Mouse (Mus musculus) G1E (cell line): ENCODE data around the gene Fbrs. TPM values are rescaled to one million over a fixed set of nuclear protein-coding genes. Genes with fewer than 3 reads are reported as not detected.

Experiments used
- ATAC-seq: 2 replicates; pipeline ENCODE4 v1.8.0; 2016; ENCODE audit warnings: mild to moderate bottlenecking; ENCODE audit not compliant: insufficient number of reproducible peaks, poor library complexity, low FRiP score, severe bottlenecking; ENCODE audit errors: extremely low read depth
- DNase-seq: peaks from one replicate; pipeline ENCODE4 v3.0.0; 2012; ENCODE audit warnings: low spot score
- H3K27me3 ChIP-seq: 2 replicates; pipeline ENCODE4 v1.6.1; 2012; ENCODE audit warnings: mild to moderate bottlenecking, low read length, inconsistent platforms; ENCODE audit not compliant: insufficient read depth
- H3K36me3 ChIP-seq: replicated peaks from 2 replicates; pipeline ENCODE3; 2012; ENCODE audit warnings: mild to moderate bottlenecking, inconsistent platforms
- H3K4me1 ChIP-seq: 2 replicates; pipeline ENCODE4 v1.6.1; 2012; ENCODE audit warnings: low read depth, low read length, inconsistent platforms, mixed read lengths; ENCODE audit not compliant: insufficient read depth
- H3K4me3 ChIP-seq: 2 replicates; pipeline ENCODE4 v1.5.1; 2012; ENCODE audit warnings: low read depth, mild to moderate bottlenecking, inconsistent platforms, low read length, moderate library complexity, mixed read lengths
- H3K9me3 ChIP-seq: replicated peaks from 2 replicates; pipeline ENCODE4 v1.6.1; 2012; ENCODE audit warnings: inconsistent platforms
- CTCF ChIP-seq: IDR thresholded peaks from 2 replicates; pipeline ENCODE4 v1.5.1; 2012; ENCODE audit warnings: low read depth, low read length, inconsistent platforms, mixed read lengths
- GATA1 ChIP-seq: IDR thresholded peaks from 2 replicates; pipeline ENCODE4 v1.6.1; 2012; ENCODE audit warnings: borderline replicate concordance, low read length, inconsistent platforms, mixed read lengths
- GATA2 ChIP-seq: IDR thresholded peaks from 2 replicates; pipeline ENCODE4 v1.6.1; 2012; ENCODE audit warnings: low read depth, low read length, inconsistent platforms, borderline replicate concordance
- POLR2AphosphoS5 ChIP-seq: IDR thresholded peaks from 2 replicates; pipeline ENCODE4 v1.6.1; 2012; ENCODE audit warnings: low read depth, low read length, inconsistent platforms; ENCODE audit not compliant: insufficient replicate concordance
- TAL1 ChIP-seq: conservative IDR thresholded peaks from 2 replicates; pipeline ENCODE4 v1.6.1; 2012; ENCODE audit warnings: low read depth, low read length, inconsistent platforms, mixed read lengths
- polyA plus RNA-seq: library from polyadenylated mRNA; stranded (reverse); fragments of >175 nt; gene quantifications from 2 replicates; pipeline ENCODE4 v1.2.3, GENCODE M21; 2012
- total RNA-seq, 2 experiments: library from RNA; stranded (forward) in 1 of 2; stranded (reverse) in 1 of 2; fragments of 200-1000 nt in 1 of 2; fragments of >200 nt in 1 of 2; fragmentation: Nextera tagmentation in 1 of 2; gene quantifications; 2 replicates each; pipeline ENCODE4 v1.2.3; 2014 to 2017

Gene Fbrs
- total and polyA plus RNA-seq, 3 experiments, result 13.5 to 457 (median 289) TPM

- DNase-seq (no peak), ATAC-seq (no peak)
- peaks cover 58% of the 10 kb centered on the region for H3K36me3 ChIP-seq
- peaks cover 53% of the 10 kb centered on the region for H3K4me1 ChIP-seq
- no peaks in the 10 kb centered on the region for H3K27me3 ChIP-seq
- TF ChIP-seq GATA2 (no peak), GATA1 (no peak), TAL1 (no peak), POLR2AphosphoS5 (no peak), CTCF (no peak)
- H3K9me3 ChIP-seq, result no peaks in the 10 kb centered on the region
- H3K4me3 ChIP-seq, result no peak overlapping the region
Measured at GRCm38 (mm10) chr7:127475186-127475740, 3.7 kb upstream of the Fbrs start.

DNA sequence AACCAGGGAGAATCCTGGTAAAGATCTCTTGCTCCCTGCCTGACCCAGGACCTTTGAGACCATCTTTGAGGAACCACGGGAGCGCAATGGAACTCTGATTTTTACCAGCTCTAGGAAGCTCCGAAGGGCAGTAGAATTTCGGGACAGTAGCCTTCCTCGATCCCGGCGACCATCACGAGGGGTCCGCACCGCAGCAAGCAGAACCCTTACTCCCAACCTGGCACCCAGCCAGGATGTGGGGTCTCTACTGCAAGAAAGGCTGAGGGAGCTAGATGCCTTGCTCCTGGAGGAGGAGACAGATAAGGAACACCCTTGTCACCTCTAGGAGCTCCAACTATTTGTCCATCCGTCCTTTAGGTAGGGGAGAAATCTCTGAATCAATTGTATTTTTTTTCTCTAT, 2.7 kb upstream of the Fbrs start:
- Histone ChIP-seq H3K36me3 (peaks cover 69% of the 10 kb centered on the region), H3K4me3 (peak overlapping the region; percentile 44; the same call in 1 of the 2 replicates), H3K9me3 (no peaks in the 10 kb centered on the region), H3K27me3 (no peaks in the 10 kb centered on the region), H3K4me1 (peaks cover 64% of the 10 kb centered on the region)
- no peak for DNase-seq
- no peak for ATAC-seq
- no peak for TF ChIP-seq GATA1
- TF ChIP-seq TAL1, result no peak
- no peak for TF ChIP-seq POLR2AphosphoS5
- no peak for TF ChIP-seq CTCF
- TF ChIP-seq GATA2, result no peak

GRCm38 (mm10) chr7:127476855-127477254, 2.1 kb upstream of the Fbrs start:
- Histone ChIP-seq H3K27me3 (no peaks in the 10 kb centered on the region), H3K4me1 (peaks cover 66% of the 10 kb centered on the region), H3K36me3 (peaks cover 74% of the 10 kb centered on the region), H3K9me3 (no peaks in the 10 kb centered on the region), H3K4me3 (peak overlapping the region; percentile 94)
- no peak for TF ChIP-seq CTCF
- TF ChIP-seq GATA2, result no peak
- no peak for TF ChIP-seq GATA1
- TF ChIP-seq TAL1, result no peak
- TF ChIP-seq POLR2AphosphoS5, result no peak
- DNase-seq (no peak), ATAC-seq (no peak)

DNA sequence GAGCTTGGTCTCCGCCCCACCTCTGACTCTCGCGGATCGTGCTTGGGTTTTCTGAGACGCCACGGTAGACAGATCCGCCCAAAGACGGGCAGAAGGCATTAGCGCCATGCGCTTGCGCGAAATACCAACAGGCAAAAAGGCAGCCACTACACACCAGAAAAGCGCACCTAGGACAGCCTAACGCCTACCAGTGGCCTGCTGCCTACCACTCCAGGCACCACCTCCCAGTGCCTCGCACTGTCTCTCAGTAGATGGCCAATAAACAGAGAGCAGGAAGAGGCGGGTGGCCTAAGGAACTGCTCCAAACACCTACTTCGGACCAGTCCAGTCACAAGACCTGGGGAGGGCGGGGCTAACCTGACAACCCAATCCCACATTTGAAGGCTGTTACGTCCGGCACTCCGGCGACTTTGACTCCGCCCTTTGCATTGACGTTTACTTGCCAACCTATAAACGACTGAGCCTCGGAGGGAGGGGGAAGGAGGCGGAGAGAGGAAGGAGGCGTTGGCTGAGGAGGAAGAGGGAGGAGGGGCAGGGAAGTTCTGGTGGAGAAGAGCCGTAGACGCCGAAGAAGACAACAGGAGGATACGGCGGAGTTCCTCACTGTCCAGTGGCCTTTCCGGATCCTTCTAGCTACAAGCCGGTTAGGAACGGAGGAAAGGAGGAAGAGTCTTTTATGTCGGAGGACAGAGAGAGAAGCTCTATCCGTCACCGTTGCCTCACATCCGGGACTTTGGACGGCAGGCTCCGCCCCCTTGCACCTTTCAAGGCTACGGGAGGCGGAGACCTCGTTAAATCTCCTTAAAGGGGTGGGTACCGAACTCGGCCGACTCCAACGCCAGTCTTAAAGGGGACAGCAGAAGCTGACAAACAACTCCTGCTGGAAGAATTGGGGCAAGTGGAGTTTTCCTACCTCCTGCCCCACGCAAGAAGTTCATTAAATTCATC, 1.0 kb upstream of the Fbrs start:
- no peaks in the 10 kb centered on the region for H3K27me3 ChIP-seq
- DNase-seq (peak; percentile 91), ATAC-seq (peak; percentile 89)
- H3K4me3 ChIP-seq, result peak overlapping the region; percentile 94
- H3K36me3 ChIP-seq, result peaks cover 79% of the 10 kb centered on the region
- TF ChIP-seq GATA1, result no peak
- peak; percentile 22; the same call in 1 of the 2 replicates for TF ChIP-seq POLR2AphosphoS5
- peaks cover 66% of the 10 kb centered on the region for H3K4me1 ChIP-seq
- no peaks in the 10 kb centered on the region for H3K9me3 ChIP-seq

GRCm38 (mm10) chr7:127479318-127480225, 573 bp downstream of the Fbrs start:
- DNase-seq, result peak; percentile 33
- Histone ChIP-seq H3K4me1 (peaks cover 67% of the 10 kb centered on the region), H3K27me3 (no peaks in the 10 kb centered on the region), H3K36me3 (peaks cover 79% of the 10 kb centered on the region), H3K9me3 (no peaks in the 10 kb centered on the region), H3K4me3 (peak overlapping the region; percentile 94)
- ATAC-seq, result no peak
- TF ChIP-seq TAL1 (no peak), GATA2 (no peak), POLR2AphosphoS5 (no peak), CTCF (no peak), GATA1 (no peak)
